Mouse (Mus musculus) heart, embryonic 10.5 days (tissue): Measurements from ENCODE around the gene Gm44596. TPM values are rescaled to one million over a fixed set of nuclear protein-coding genes. Genes with fewer than 3 reads are reported as not detected.
"Not testable (repeated sequence)": the region's sequence is repeated elsewhere in the genome, so short reads cannot be mapped to it uniquely, and the experiment has no call there.

Source experiments
- DNase-seq: peaks from one replicate; pipeline ENCODE4 v3.0.0-alpha.2; 2017; ENCODE audit warnings: low spot score
- H3K27ac ChIP-seq: fragments of 300-500 bp; sonication (generic); 2 replicates; pipeline ENCODE4 v1.5.1; 2016; ENCODE audit warnings: mild to moderate bottlenecking
- H3K27me3 ChIP-seq: fragments of 300-500 bp; sonication (generic); 2 replicates; pipeline ENCODE4 v1.6.1; 2016; ENCODE audit warnings: mild to moderate bottlenecking; ENCODE audit not compliant: poor library complexity, insufficient read depth, severe bottlenecking
- H3K36me3 ChIP-seq: fragments of 300-500 bp; sonication (generic); 2 replicates; pipeline ENCODE4 v1.6.1; 2016; ENCODE audit warnings: mild to moderate bottlenecking, moderate library complexity
- H3K4me1 ChIP-seq: fragments of 300-500 bp; sonication (generic); 2 replicates; pipeline ENCODE4 v1.6.1; 2016; ENCODE audit warnings: mild to moderate bottlenecking
- H3K4me3 ChIP-seq: fragments of 300-500 bp; sonication (generic); 2 replicates; pipeline ENCODE4 v1.5.1; 2016; ENCODE audit warnings: mild to moderate bottlenecking, moderate library complexity
- H3K9me3 ChIP-seq: fragments of 300-500 bp; sonication (generic); 2 replicates; pipeline ENCODE4 v1.6.1; 2016; ENCODE audit warnings: mild to moderate bottlenecking, moderate library complexity
- WGBS: fragments of 180-500 bp; shearing (Covaris S2); methylation state at CpG from one replicate; pipeline ENCODE4 v1.1.7; 2016; 5-methylcytosine and 5-hydroxymethylcytosine counted together
- polyA plus RNA-seq: library from polyadenylated mRNA; unstranded; fragments of >200 nt; fragmentation: Nextera tagmentation; extraction: Ambion mirVana; gene quantifications from 2 replicates; pipeline ENCODE4 v1.2.1, GENCODE M21; 2016

The Gm44596 gene
- polyA plus RNA-seq, 1 experiment from 2014 or later: not detected

GRCm38 (mm10) chr6:128361901-128362300, 13.4 kb upstream of the Gm44596 start:
- Histone ChIP-seq H3K4me3 (peak overlapping the region; percentile 88), H3K4me1 (peaks cover 31% of the 10 kb centered on the region), H3K9me3 (no peaks in the 10 kb centered on the region), H3K36me3 (peaks cover 42% of the 10 kb centered on the region), H3K27ac (peak overlapping the region; percentile 98), H3K27me3 (no peaks in the 10 kb centered on the region)
- 19% methylated on average over 9 of the region's 9 CpGs for WGBS
- no peak for DNase-seq

- Histone ChIP-seq H3K27me3 (no peaks in the 10 kb centered on the region), H3K4me3 (peak within 1 kb of the TSS; percentile 88), H3K36me3 (peaks cover 42% of the 10 kb centered on the region), H3K27ac (peak within 1 kb of the TSS; percentile 98), H3K4me1 (peaks cover 31% of the 10 kb centered on the region), H3K9me3 (no peaks in the 10 kb centered on the region)
- WGBS: under 1% methylated on average over 76 of the region's 76 CpGs
- DNase-seq: peak; percentile 92
These were observed 12.8 kb upstream of the Gm44596 start, which contains the start of the genes Rhno1 and Foxm1 for GRCm38 (mm10) chr6:128362381-128363006. TSS of gene Rhno1 (minus strand) at chr6:128362911. TSS of gene Foxm1 (plus strand) at chr6:128362967.

GRCm38 (mm10) chr6:128363007-128363825, 12.1 kb upstream of the Gm44596 start:
- Histone ChIP-seq H3K27me3 (no peaks in the 10 kb centered on the region), H3K4me1 (peaks cover 31% of the 10 kb centered on the region), H3K9me3 (no peaks in the 10 kb centered on the region), H3K36me3 (peaks cover 41% of the 10 kb centered on the region), H3K4me3 (peak overlapping the region; percentile 88), H3K27ac (peak overlapping the region; percentile 98)
- WGBS: 1% methylated on average over 46 of the region's 46 CpGs
- peak; percentile 84 for DNase-seq

GRCm38 (mm10) chr6:128364721-128365120, 10.6 kb upstream of the Gm44596 start:
- Histone ChIP-seq H3K27me3 (no peaks in the 10 kb centered on the region), H3K36me3 (peaks cover 48% of the 10 kb centered on the region), H3K4me1 (peaks cover 31% of the 10 kb centered on the region), H3K4me3 (no peak overlapping the region), H3K27ac (no peak overlapping the region), H3K9me3 (no peaks in the 10 kb centered on the region)
- WGBS: 82% methylated on average over 6 of the region's 6 CpGs
- no peak for DNase-seq

GRCm38 (mm10) chr6:128366466-128366865, 8.8 kb upstream of the Gm44596 start:
- no peak for DNase-seq
- Histone ChIP-seq H3K4me3 (no peak overlapping the region), H3K4me1 (peaks cover 23% of the 10 kb centered on the region), H3K27me3 (no peaks in the 10 kb centered on the region), H3K27ac (no peak overlapping the region), H3K9me3 (no peaks in the 10 kb centered on the region), H3K36me3 (peaks cover 63% of the 10 kb centered on the region)
- 91% methylated on average over 5 of the region's 5 CpGs for WGBS

GRCm38 (mm10) chr6:128370040-128370439, 5.3 kb upstream of the Gm44596 start:
- Histone ChIP-seq H3K36me3 (peaks cover 97% of the 10 kb centered on the region), H3K27me3 (no peaks in the 10 kb centered on the region), H3K4me1 (peaks cover 13% of the 10 kb centered on the region), H3K4me3 (no peak overlapping the region), H3K9me3 (no peaks in the 10 kb centered on the region), H3K27ac (no peak overlapping the region)
- no peak for DNase-seq
- 78% methylated on average over 5 of the region's 5 CpGs for WGBS

- peaks cover 9% of the 10 kb centered on the region; the same call in 1 of the 2 replicates for H3K4me1 ChIP-seq
- no peak overlapping the region for H3K4me3 ChIP-seq
- no peak overlapping the region for H3K27ac ChIP-seq
- no peaks in the 10 kb centered on the region for H3K27me3 ChIP-seq
- peaks cover 54% of the 10 kb centered on the region for H3K36me3 ChIP-seq
- DNase-seq: no peak
- 88% methylated on average over 17 of the region's 17 CpGs for WGBS
- H3K9me3 ChIP-seq: no peaks in the 10 kb centered on the region
These were observed 1.2 kb downstream of the Gm44596 start for GRCm38 (mm10) chr6:128376371-128377085.

GRCm38 (mm10) chr6:128379636-128380035, 4.3 kb downstream of the Gm44596 start:
- no peak overlapping the region for H3K27ac ChIP-seq
- no peaks in the 10 kb centered on the region for H3K27me3 ChIP-seq
- peaks cover 4% of the 10 kb centered on the region; the same call in 1 of the 2 replicates for H3K4me1 ChIP-seq
- DNase-seq: no peak
- peaks cover 23% of the 10 kb centered on the region for H3K36me3 ChIP-seq
- no peaks in the 10 kb centered on the region for H3K9me3 ChIP-seq
- no peak overlapping the region for H3K4me3 ChIP-seq
- WGBS: 79% methylated on average over 16 of the region's 16 CpGs

GRCm38 (mm10) chr6:128380594-128381167, 5.4 kb downstream of the Gm44596 start:
- H3K4me1 ChIP-seq, DNase-seq, H3K27ac ChIP-seq, H3K4me3 ChIP-seq, H3K27me3 ChIP-seq, H3K9me3 ChIP-seq: not testable (repeated sequence)
- peaks cover 16% of the 10 kb centered on the region for H3K36me3 ChIP-seq
- 42% methylated on average over 1 of the region's 1 CpGs for whole genome bisulfite sequencing

GRCm38 (mm10) chr6:128381254-128381653, 6.0 kb downstream of the Gm44596 start:
- Histone ChIP-seq H3K9me3 (no peaks in the 10 kb centered on the region), H3K27ac (no peak overlapping the region), H3K36me3 (peaks cover 12% of the 10 kb centered on the region), H3K4me3 (no peak overlapping the region), H3K4me1 (no peaks in the 10 kb centered on the region), H3K27me3 (no peaks in the 10 kb centered on the region)
- no peak for DNase-seq
- 78% methylated on average over 3 of the region's 3 CpGs for WGBS

- Histone ChIP-seq H3K27me3 (no peaks in the 10 kb centered on the region), H3K9me3 (no peaks in the 10 kb centered on the region), H3K36me3 (no peaks in the 10 kb centered on the region), H3K4me1 (no peaks in the 10 kb centered on the region), H3K4me3 (no peak overlapping the region), H3K27ac (no peak overlapping the region)
- WGBS: 86% methylated on average over 7 of the region's 7 CpGs
- no peak for DNase-seq
These were observed 8.4 kb downstream of the Gm44596 start for GRCm38 (mm10) chr6:128383752-128384151.

- no peak overlapping the region for H3K27ac ChIP-seq
- 79% methylated on average over 1 of the region's 1 CpGs for WGBS
- no peaks in the 10 kb centered on the region for H3K36me3 ChIP-seq
These were observed 9.7 kb downstream of the Gm44596 start for GRCm38 (mm10) chr6:128385026-128385425.

More at GRCm38 (mm10) chr6:128385026-128385425, 9.7 kb downstream of the Gm44596 start:
- H3K4me1 ChIP-seq: no peaks in the 10 kb centered on the region
- no peak overlapping the region for H3K4me3 ChIP-seq
- DNase-seq: no peak
- no peaks in the 10 kb centered on the region for H3K27me3 ChIP-seq
- H3K9me3 ChIP-seq: no peaks in the 10 kb centered on the region
